Mouse (Mus musculus): ENCODE data around the gene Prpf6. TPM values are rescaled to one million over a fixed set of nuclear protein-coding genes. Genes with fewer than 3 reads are reported as not detected.

Gene Prpf6
- total RNA-seq, 2 experiments from 2014 or later, result 49.7 to 51.6 TPM

GRCm38 (mm10) chr2:181648926-181649325 is 57.3 kb downstream of the Prpf6 start:
- intact Hi-C loops (cut with DNase I), result loop anchor here (10.0 kb wide), 1 partner anchor 206 kb away; no protein-coding TSS in a partner anchor
- peak; percentile 69 for DNase-seq

DNA sequence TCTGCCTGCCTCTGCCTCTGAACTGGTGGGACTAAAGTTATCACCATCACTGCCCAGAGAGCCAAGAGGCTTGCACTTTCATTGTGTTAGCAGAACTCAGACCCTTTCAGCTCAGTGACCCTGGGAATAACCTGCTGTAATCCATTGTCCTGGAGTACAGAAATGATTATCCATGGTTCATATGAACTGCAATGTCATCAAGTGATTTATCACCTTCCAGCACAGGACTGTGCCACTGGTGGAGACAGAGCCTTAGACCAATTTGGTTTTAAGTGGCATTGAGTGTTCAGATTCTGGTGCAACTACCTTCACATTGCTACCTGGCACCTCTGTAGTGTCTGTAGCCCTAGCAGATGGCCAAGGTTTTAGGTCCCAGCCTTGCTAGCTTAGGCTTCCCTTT is 61.4 kb downstream of the Prpf6 start:
- no peak for DNase-seq
- intact Hi-C loops (cut with DNase I), result no loop called here

DNA sequence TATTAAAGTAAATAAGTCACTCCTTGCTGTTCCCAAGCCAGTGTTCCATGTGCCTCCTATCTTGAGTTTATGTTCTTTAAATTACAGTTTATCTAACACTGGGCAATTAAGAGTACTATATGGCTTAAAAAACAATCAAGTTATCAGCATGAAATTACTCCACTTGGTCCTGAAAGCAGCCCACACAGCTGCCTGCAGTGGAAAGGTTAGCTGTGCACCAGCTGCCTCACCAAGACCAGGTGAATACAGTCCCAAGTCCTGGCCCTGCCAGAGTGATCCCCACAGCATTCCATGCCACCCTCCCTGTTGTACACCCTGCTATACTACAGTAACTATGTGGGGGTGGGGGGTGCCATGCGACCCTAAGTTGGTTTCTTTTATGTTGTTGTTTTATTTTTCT is 61.9 kb downstream of the Prpf6 start:
- intact Hi-C loops (cut with DNase I), result no loop called here
- no peak for DNase-seq

- no peak for DNase-seq
- intact Hi-C loops (cut with DNase I), result no loop called here
Observed at GRCm38 (mm10) chr2:181656734-181657133, 65.1 kb downstream of the Prpf6 start, which contains the start of gene Gm29797. Gene Gm29797, plus strand, starts transcription at chr2:181657034.

DNA sequence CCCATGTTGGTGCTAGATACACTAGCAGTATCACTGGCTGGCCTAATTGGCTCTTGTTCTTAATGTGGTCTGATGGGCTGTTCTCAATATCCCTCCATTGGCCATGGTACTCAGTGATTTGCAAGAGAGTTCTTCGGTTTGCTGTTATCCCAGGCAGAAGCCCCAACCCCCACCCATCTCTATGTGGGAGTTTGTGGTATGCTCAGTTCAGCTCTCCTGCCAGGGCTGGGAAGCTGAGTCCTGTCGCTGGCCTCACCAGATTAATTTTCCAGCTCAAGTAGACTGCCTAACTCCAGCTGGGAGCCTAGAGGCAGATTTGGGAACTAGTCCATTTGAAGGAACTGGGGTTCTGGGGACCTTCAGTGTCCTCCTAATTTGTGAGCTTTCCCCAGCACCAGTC is 65.8 kb downstream of the Prpf6 start:
- intact Hi-C loops (cut with DNase I), result no loop called here
- no peak for DNase-seq

GRCm38 (mm10) chr2:181658528-181658927 is 66.9 kb downstream of the Prpf6 start:
- intact Hi-C loops (cut with DNase I), result no loop called here

DNA sequence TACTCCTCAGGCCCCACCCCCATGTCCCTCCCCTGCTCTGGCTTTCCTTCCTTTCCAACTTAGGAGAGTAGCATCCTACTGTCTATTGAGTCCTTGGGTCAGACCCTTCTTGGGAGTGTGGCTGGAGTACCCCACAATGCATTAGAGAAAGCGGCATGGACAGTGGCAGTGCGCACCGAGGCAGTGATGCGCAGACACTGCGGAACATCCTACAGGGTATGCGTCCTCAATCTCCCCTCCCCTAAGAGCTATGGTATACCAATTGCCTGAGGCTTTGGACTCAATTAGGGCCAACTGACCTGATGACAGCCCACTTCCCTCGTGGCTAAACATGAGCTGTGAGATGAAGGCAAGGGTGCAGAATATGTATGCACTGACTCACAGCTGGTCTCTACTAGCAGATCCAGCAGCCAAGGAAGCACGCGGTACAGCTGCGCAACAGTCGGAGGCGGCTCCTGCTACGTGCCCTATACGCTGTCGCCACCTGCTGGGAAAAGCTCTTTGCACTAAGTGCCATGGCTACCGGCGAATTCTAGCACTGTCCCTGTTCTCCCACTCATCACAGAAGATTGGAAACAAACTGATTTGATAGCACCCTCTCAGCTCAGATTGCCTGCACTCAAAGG is 67.4 kb downstream of the Prpf6 start:
- intact Hi-C loops (cut with DNase I), result no loop called here
- DNase-seq, result no peak

More at GRCm38 (mm10) chr2:181658528-181658927, 66.9 kb downstream of the Prpf6 start:
- DNase-seq, result no peak

GRCm38 (mm10) chr2:181659609-181660055 is 68.0 kb downstream of the Prpf6 start:
- peak; percentile 83 for DNase-seq
- intact Hi-C loops (cut with DNase I), result no loop called here

GRCm38 (mm10) chr2:181662620-181663297 is 71.1 kb downstream of the Prpf6 start:
- no peak for DNase-seq
- intact Hi-C loops (cut with DNase I), result no loop called here

GRCm38 (mm10) chr2:181663298-181663630 is 71.6 kb downstream of the Prpf6 start:
- DNase-seq, result no peak
- intact Hi-C loops (cut with DNase I), result no loop called here

- intact Hi-C loops (cut with DNase I), result no loop called here
Observed at GRCm38 (mm10) chr2:181670285-181670912, 78.7 kb downstream of the Prpf6 start.

GRCm38 (mm10) chr2:181670913-181671311 is 79.2 kb downstream of the Prpf6 start:
- intact Hi-C loops (cut with DNase I), result no loop called here
- no peak for DNase-seq

More at GRCm38 (mm10) chr2:181670285-181670912, 78.7 kb downstream of the Prpf6 start:
- no peak for DNase-seq

GRCm38 (mm10) chr2:181671326-181671725 is 79.7 kb downstream of the Prpf6 start, which contains the start of gene Sox18:
Gene Sox18, minus strand, starts transcription at chr2:181671640.
- intact Hi-C loops (cut with DNase I), result no loop called here
- peak; percentile 46 for DNase-seq

DNA sequence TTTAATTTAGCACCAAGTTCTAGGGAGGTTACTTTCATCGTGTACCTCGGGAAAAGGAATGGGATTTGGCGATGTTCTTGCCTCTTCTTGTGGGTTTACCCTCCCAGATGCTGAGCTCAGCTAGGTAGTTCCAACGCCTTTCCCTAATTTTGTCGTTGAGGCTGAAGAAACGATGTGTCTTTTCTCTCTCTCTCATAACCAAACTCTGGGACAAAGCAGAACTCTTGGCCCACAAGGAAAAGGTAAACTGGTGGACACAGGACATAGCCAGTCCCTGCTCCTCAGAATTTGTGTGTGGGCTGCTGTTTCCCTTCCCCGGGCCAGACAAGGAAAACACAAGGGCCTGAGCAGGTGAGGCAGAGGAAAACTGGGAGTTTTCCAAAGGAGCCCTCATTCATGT is 80.3 kb downstream of the Prpf6 start:
- intact Hi-C loops (cut with DNase I), result no loop called here
- DNase-seq, result no peak

- DNase-seq, result peak; percentile 60
- intact Hi-C loops (cut with DNase I), result no loop called here
Observed at GRCm38 (mm10) chr2:181673501-181673900, 81.8 kb downstream of the Prpf6 start.

GRCm38 (mm10) chr2:181674934-181675333 is 83.3 kb downstream of the Prpf6 start:
- intact Hi-C loops (cut with DNase I), result no loop called here
- DNase-seq, result no peak

GRCm38 (mm10) chr2:181675454-181675853 is 83.8 kb downstream of the Prpf6 start:
- intact Hi-C loops (cut with DNase I), result no loop called here

DNA sequence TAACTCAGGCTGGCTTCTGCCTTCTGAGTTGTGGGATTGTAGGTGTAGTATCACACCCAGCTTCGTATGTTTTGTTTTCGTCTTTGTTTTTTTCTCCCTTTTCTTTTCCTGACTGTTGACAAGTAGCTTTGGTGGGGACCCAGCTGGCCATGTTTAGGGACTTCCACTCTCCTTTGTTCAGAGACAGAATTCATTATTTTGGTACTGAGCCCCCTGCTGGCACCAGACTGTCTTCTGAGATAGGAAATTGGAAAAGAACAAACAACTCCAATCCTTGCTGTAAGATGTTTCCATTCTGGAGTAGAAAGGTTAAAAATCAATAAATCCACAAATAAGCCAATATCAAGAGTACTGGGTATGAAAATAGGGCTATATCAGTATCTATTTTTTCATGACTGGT is 84.8 kb downstream of the Prpf6 start:
- intact Hi-C loops (cut with DNase I), result no loop called here
- peak; percentile 62 for DNase-seq

More at GRCm38 (mm10) chr2:181675454-181675853, 83.8 kb downstream of the Prpf6 start:
- peak; percentile 68 for DNase-seq

GRCm38 (mm10) chr2:181677096-181677754 is 85.6 kb downstream of the Prpf6 start:
- intact Hi-C loops (cut with DNase I), result no loop called here
- DNase-seq, result no peak

DNA sequence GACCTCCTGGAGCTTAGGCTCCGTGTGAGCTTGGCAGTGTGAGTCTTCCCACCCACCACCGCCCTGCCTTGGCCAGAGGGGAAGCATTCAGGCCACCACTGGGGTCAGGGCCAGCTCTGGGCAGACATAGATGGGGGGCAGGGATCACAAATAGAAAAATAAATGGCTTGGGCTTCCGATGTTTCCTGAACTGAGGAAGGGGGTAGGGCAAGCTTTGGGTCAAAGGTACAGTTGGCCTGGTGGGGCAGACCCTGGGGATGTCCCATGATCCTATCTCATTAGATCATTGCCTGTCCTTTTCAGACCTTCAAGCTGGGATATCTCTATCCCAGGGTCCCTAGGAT is 86.1 kb downstream of the Prpf6 start:
- intact Hi-C loops (cut with DNase I), result no loop called here

DNA sequence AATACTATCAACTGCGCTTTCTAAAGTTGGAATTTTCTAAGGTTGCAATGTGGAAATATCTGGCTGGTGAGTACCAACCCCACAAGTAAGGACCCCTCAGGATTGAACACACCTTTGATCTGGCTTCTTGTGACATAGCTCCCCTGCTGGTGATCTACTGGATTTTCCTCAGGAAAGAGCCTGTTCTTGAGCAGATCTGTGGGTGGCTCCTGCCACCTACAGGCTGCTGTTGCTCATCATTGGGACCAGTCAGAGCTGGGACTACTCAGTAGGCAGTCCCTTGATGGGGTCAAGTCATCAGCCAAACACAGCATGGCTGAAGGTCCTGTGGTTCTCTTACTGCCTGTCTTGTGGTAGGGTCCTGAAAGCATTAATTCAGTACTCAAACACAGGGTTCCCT is 87.1 kb downstream of the Prpf6 start:
- intact Hi-C loops (cut with DNase I), result no loop called here
- DNase-seq, result peak; percentile 76

More for the DNA sequence above, 86.1 kb downstream of the Prpf6 start:
- no peak for DNase-seq
